Mouse (Mus musculus): Measurements from ENCODE around the gene Pgm2.

Pgm2 gene

DNA sequence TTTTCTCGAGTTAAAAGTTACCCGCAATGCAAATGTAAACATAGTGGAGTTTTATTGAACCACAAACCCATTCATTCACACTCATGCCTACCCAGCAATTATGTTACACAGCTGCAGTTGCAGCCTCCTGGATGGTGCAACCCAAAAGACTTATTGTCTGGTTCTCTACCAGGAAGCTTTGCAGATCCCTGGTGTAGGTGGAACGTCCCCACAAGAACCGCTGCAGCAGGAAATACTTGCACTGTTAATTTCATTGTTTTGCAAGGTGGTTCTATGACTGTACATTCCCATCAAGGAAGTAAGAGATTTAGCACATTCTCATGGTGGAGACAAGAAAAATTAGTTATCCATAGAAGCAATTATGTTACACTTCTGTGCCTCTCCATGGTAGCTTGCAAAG is 15.4 kb upstream of the Pgm2 start:
- DNase-seq: no peak

DNA sequence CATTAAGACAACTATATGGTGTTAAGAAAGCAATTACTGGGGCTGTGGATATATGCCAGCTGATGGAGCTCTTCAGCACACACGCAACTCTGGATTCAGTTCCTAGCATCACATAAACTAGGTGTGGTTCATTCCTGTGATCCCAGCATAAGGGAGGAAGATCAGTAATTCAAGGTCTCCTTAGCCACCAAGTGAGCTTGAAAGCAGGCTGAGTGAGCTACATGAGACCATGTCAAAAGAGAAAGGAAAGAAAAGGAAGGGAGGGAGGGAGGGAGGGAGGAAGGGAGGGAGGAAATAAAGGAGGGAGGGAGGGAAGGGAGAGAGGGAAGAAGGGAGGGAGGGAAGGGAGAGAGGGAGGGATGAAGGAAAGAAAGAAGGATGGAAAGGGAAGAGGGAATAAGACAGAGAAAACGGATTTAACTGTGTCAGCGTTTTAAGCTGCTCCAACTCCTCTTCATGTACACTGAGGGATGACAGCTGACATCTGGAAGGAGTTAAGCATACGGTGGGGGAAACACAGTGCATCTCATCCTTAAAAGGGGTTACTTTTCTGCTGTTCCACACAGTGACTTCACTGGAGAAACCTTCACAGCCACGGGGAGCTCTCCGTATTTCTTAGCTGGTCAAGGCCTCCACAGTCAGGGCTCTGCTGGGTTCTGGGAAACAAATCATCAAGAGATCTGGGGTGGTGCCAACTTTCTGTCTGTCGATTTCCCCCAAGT is 13.8 kb upstream of the Pgm2 start:
- no peak for DNase-seq

DNA sequence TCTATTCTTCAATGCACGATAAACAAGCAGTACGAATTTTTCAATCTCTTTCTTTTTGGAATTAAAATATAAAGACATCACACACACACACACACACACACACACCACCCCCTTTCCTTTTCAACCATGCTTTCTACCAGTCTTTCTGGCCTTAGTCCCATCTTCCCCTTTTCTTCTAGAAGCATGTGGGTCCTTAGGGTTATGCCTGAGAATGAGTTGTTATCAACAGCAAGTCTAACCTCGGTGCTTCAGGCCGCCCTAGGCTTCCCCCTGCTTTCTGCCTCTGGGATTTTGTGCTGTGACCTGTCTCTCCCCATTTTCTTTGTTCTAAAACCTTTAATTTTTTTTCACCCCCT is 13.3 kb upstream of the Pgm2 start:
- DNase-seq: no peak

DNA sequence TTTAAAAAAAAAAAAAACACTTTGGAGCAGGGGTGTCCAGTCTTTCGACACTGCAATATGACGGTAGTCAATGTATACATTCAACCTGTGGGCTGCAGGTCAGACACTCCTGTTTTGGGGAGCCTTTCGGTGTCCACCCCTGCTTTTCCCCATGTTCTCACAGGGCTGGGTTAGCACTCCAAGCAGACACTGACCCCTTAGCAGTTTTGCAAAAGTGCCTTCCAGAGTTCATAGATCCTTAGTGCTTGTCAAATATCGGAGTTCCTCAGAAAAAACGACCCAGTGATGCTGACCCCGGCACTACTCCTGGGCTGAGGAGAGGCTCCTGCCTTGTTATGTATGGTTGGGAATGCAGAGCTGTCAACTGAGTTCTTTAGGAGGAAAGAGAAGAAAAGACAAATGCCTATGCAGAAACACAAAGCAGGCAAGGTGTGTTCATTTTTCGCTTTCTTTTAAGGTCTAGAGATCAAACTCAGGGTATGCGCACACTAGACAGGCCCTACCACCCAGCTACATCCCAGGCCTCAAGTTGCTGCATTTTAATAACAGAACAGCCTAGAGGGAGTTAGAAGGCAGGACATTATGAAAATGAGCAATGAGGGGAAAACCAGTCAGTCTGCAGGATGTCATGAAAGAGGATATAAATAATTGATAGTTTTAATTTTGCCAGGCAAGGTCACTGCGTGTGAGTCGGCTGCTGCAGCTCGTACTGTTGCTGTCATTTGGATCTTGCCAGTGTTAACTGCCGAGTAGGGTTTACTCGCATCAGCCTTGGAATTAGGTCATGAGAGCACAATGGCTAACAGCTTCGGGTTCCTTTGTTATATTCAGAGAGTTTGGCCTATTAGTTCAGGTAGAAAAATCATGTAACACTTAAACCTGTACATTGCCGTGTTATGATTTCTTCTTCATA is 9.0 kb upstream of the Pgm2 start:
- no peak for DNase-seq

DNA sequence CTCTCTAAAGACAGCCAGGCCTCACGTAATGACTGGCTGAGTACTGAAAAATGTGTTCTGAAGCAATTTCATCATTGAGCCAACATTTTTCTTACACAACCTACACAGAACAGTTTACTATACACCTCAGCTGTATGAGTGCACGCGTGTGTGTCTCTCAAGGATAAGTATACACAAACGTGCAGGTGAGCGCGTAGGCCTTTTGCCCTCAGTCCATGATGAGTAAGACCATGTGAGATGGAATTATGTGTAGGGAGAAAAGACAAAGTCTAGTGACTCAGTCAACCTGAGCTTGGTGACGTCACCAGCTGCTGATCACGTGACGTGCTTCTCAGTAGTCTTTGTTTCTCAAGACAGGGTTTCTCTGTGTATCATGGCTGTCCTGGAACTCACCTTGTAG is 7.3 kb upstream of the Pgm2 start:
- DNase-seq: no peak

DNA sequence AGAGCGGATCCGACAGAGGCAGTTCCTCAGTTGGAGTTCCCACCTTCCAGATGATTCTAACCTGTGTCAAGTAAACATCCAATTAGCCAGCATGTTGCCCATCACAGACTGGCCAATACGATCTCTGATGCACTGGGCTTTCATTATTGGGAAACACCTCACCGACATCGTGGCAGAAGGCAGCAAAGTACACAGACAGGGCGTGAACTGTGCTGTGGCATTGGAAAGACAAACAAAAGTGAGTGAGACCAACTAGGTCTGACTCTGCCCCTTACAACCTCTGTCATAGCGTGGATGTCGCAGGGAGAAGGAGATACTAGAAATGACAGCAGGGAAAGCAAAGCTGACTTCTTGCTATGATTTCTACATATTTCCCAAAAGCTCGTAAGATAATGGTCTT is 4.0 kb upstream of the Pgm2 start:
- no peak for DNase-seq

DNA sequence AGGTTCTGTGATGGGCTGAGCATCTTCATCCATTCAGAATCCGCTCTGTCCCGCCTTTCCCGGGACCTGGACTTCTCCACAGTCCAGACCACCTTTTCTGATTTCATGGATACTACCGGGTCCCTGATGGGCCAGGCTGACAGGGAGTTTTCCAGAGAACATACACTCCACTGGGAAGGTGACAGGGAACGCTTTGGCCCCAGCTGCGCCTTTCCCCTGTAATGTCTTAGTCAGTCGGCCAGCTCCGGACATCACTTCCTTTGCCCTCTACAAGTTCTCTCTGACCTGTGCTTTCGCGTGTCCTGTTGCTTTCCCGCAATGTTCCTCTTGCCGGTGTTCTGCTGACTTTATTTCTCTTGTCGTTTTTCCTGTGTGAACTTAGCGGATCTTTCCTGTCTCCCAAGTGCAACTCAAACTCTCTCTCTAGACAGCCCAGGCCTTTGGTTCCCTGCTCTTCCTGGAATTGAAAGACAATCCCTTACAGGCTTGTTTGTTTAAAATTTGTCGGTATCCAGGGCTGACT is 660 bp downstream of the Pgm2 start:
- DNase-seq: no peak

DNA sequence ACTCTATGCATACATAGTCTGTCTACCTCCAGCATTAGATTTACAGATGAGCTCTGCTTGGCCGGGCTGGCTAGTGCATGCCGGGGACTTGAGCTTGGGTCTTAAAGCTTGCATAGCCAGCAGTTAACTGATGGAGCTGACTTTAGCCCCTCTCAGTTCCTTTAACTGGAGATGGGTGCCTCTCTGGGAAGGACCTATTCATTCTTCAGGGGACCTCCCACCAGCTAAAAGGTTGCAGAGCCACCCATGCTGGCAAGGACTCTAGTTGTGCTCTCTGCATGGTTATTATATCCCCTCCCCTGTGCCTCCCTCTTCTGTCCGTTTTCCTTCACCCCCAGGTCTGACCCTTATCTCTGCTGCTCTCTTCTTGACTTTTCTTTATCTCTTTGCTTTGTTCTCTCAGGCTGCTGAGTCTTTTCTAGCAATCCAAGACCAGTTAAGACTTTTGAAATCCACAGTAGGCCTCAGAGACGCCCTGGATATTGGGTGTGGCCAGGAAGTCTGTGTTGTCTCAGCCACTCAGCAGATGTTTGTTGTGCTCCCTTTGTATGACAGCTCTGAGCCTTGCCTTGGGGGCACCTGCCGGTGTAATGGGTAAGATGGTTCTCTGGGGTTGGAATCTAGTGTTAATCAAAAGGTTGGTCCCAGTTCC is 2.7 kb downstream of the Pgm2 start:
- DNase-seq: no peak

DNA sequence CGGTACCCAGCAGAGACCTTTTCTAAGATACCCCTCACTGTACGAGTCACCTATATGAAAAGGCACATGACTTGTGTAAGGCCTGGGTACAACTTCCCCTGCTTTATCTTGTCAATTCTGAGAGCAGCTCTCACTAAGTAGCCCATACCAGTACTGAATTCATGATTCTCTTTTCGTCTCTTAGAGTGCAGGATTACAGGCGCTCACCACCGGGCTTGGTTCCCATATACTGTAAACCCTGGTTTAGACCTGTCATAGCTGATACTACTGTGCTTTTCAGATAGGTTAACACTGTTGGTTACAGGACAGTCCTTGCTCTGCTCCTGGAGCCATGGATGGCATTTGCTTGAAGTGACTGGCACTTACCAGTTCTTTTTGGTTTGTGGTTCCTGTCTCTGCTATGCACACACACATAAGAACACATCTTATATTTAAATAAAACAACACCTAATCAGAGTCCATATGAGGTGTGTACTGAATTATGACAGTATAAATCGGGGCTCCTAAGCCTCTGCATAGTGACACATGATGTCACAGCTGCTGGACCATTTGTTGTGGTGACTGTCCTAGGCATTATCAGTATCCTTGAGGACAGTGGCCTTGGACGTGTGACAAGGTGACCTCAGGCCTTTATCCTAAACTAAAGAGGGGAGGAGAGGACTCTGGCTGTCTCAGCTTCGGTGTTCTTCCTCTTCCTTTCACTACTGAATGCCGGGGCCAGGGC is 9.4 kb downstream of the Pgm2 start:
- no peak for DNase-seq

DNA sequence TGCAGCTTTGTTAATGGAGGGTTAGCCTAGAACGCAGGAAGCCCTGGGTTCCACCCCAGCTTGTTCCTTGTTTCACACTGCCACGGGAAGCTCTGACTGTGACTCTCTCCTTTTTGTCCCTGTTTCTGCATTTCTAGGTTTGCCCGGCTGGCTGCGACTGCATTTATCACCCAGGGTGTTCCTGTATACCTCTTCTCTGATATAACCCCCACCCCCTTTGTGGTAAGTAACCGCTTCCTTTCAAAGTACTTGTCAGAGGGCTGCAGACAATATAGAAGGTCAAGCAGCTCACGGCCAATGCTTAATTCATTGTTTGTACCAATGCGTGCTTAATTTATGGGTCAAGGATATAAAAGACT is 9.9 kb downstream of the Pgm2 start:
- DNase-seq: no peak

DNA sequence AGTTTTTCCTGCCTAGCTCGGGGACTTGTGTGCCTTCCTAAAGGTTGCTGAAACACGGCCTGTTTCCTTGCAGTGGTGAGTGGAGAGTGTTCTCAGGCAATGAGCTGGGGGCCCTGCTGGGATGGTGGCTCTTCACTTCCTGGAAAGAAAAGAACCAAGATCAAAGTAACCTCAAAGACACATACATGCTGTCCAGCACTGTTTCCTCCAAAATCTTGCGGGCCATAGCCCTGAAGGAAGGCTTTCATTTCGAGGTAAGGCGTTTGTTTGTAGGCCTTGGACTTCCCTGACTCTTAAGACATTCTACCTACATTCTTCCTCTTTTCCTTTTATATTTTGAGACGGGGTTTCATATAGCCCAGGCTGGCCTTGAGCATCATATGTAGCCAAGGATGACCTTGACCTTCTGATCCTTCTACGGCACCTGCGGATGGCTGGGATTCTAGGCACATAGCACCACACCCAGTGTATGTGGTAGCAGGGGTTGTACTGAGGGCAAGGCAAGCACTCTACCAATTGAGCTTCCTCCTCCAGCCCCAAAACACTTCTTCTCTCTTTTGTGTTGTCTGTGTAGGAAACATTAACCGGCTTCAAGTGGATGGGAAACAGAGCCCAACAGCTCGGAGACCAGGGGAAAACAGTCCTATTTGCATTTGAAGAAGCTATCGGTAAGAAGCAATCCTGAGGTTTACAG is 15.0 kb downstream of the Pgm2 start:
- no peak for DNase-seq

DNA sequence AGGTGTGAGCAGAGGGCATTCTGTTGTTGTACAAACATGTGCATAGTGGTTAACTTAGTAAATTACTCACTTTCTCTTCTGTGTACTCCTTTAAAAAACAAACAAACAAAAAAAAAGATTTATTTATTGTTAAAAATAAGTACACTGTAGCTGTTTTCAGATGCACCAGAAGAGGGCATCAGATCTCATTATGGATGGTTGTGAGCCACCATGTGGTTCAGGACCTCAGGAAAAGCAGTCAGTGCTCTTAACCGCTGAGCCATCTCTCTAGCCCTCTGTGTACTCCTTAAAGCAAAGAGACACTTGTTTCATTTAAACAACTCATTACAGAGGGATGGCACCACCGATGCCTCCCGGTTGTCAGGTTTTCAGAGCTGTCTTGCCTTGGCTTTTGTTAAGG is 16.5 kb downstream of the Pgm2 start:
- no peak for DNase-seq

DNA sequence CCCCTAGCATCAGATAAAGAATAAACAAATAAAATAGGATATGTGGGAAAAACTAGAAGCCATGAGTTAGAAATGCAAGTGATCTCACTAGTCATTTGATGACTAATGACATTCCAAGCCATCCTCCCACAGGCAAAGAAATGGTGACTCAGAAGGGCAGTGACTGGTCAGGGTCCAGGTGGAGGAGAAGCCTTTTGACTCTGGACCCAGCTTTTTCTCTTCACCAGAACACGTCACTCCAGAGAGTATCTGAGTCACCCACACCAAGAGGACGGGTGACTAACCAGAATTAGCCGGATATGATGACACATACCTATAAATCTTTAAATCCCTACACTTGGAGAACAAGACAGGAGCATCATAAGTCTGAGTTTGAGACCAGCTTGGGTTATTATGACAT is 19.6 kb downstream of the Pgm2 start:
- DNase-seq: no peak

DNA sequence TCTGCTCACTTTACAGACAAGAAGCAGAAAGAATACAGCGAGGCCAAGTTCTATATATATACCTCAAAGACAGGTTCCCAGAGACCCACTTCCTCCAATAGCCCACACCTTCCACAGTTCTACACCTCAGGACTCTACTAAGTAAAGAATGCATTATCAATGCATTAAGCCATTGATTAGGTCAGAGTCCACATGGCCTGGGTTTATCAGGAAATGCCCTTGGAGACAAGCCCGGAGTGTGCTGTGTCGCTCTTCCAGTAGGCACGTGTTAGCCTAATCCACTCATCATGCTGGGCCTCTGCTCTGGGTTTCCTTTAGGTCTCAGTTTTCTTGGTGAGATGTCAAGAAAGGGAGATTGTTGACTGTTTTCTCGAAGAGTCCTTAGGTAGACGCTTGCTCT is 21.5 kb downstream of the Pgm2 start:
- DNase-seq: no peak

DNA sequence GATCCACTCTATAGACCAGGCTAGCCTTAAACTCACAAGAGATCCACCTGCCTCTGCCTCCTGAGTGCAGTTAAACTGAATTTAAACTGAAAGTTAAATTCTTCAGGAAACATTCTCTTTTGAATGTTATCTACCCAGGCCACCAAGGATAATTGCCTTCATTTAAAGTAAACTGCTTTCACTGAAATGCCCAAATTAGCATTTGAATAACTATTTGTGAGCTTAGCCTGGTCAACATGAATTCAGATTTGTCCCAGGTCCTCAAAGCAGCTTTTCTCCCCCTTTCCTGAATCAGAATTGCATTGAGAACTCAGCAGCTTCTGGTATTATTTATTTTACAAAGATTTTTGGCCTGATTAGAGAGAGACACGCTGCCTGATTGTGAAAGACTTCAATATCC is 24.4 kb downstream of the Pgm2 start:
- DNase-seq: no peak

DNA sequence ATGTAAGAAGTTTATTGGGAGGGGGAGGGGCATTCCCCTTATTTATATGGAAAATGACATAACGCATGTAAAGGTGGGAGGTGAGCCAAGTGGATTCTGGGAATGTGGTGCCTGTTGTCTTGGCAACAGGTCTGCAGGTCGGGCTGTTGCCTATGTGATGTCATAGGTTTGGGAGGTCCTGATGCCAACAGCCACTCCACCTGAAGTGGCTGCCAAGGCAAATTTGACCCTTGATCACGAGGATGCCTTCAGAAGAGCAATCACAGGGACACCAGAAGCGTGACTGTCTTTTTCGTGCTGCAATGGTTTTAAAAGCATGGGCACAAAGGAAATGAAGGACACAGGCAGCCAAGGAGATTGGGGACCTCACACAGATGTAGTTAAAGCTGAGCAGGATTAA is 33.0 kb downstream of the Pgm2 start:
- DNase-seq: no peak

DNA sequence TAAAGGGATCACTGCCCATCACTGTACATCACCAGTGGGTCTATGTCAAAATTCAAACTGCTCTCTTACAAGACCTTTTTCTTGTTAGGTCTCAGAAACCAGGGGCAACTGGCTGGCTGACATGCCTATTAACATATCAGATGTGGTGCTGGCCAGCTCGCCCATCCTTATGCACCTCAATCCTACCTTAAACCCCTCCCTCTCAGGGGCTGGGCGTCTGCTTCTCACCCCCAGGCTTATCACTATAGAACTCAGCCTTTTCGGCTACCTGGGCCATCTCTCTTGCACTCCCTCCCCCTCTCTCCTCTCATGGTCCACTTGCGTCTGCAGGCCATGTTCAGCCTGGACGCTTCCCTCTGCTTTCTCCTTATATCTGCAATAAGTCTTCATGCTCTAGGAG is 38.8 kb downstream of the Pgm2 start:
- DNase-seq: no peak

DNA sequence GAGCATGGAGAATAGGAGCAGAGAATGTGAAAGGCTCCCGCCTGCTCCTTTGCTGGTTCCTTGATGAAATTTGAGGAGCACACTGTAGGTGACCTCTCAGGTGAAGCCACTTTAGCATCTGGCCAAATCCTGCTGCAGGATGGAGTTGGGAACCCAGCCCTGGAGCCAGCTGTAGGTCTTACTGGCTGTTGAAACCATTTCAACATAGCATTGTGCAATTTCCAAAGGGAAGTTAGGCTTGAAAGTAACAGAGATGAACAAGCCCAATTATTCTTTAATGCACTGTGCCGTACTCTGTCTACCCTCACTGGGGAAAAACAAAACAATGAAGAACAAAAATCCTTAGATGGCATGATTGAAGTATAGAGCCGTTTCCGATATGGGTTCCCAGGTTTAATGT is 41.2 kb downstream of the Pgm2 start:
- no peak for DNase-seq

DNA sequence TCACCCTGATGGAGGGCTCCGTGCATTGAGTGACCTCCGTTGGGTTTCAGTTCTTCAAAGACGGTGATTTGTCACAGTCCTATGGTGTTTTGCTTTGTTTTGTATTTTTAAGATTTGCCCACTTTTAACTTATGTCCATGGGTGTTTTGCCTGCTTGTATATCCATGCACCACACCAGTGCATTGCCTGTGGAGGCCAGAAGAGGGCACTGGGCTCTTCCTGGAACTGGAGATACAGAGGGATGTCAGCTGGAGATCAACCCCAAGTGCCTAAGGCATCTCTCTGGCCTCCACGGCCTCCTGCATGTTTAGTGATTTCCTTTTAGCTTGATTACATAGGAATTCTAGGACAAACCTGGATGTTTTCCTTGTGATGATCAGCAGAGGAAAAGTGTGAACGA is 43.6 kb downstream of the Pgm2 start:
- DNase-seq: no peak

DNA sequence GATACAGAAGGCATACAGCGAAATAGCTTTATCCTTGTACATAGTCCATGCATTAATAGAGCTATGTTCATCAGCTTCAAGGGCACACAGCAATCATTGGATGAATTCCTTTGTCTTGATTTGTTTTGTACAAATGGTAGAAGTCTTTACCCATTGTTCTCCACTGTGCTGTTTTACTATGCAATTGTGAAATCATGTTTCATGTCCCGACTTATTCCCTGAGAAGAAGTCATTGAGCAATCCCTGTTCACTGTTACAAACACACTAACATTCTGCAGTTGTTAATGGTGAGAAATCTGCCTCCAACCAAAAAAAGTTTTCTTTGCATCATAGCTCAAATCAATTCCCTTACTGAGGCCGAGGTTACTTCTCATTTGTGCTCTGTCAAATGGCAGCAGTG is 47.5 kb downstream of the Pgm2 start:
- DNase-seq: no peak

DNA sequence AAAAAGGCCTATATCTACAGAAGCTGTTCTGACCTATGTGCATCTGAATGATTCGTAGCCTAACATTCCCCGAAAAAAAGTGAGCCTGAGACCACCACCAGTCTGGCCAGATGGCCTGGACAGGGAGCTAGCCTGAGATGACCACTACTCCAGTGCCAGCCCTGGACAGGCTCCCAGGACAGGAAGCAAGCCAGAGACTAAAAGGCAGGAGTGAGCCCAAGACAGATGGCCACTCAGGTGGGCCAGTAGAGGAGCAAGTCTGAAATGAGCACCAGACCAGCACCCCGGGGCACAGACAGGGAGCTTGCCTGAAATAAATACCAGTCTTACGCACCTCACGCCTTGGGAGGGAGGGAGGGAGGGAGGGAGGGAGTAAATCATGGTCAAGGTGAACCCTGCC is 51.6 kb downstream of the Pgm2 start:
- DNase-seq: no peak

DNA sequence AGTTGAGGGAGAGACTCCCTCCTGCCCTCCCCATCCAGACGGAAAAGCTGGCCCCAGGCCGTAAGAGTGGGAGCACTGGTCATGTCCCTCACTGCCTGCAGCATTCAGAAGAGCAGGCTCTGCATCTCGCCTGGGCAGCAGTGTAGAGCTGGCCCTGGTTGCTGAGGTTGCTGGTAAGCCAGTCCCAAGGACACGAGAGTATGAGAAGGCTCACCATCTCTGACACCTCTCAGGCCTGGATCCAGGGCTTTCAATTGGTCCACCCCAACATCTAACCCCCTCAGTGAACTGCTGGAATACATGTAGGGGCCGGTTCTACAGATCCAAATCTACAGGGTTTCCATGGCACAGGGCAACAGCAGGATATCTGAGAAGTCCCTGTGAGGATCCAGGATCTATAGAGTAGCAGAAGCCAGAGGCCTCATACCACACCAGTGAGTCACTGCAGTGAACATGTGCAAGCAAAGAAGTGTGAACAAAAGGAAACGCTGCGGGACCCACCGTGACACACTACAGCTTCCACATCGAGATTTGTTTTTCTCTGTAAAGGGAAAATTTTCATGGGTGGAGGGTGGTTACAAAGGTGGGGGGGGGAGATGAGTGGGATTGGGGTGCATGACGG is 53.7 kb downstream of the Pgm2 start:
- no peak for DNase-seq
